Mouse (Mus musculus): ENCODE data around the gene Bbs9.

DNA sequence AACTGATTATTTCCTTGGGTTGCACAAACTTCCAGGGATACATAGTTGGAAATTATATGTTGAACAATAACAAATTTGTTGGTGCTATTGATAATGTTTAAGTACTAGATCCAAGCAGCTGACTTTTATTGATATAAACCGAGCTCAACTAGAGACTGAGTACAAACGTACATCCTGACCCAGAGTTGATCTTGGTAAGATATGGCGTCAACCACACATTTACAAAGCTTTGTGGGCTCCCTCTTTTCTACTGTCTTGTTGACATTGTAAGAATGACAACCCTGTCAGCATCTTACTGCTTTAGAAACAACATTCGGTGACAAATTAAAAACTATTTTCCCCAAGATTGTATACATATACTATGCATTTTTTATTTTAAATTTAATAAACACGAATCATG is 181.7 kb downstream of the Bbs9 start:
- TF ChIP-seq CTCF (conservative IDR thresholded peaks at IDR 0.05; ENCODE audit: insufficient read depth, insufficient read length, low read depth, low read length): no peak
- no peak for TF ChIP-seq POLR2A (IDR thresholded peaks at IDR 0.05; ENCODE audit: low read depth, low read length)
